Mouse (Mus musculus) midbrain, embryonic 10.5 days (tissue): ENCODE measurements around the gene Serpinb9. TPM values are rescaled to one million over a fixed set of nuclear protein-coding genes. Genes with fewer than 3 reads are reported as not detected.
"Not testable (repeated sequence)": the region's sequence is repeated elsewhere in the genome, so short reads cannot be mapped to it uniquely, and the experiment has no call there.

Source experiments
- DNase-seq: peaks from one replicate; pipeline ENCODE4 v3.0.0-alpha.2; 2017; ENCODE audit warnings: low spot score
- H3K27ac ChIP-seq: fragments of 300-500 bp; sonication (generic); replicated peaks from 2 replicates; pipeline ENCODE4 v1.5.1; 2016; ENCODE audit warnings: mild to moderate bottlenecking
- H3K27me3 ChIP-seq: fragments of 300-500 bp; sonication (generic); 2 replicates; pipeline ENCODE4 v1.6.1; 2016; ENCODE audit warnings: low read depth, mild to moderate bottlenecking; ENCODE audit not compliant: poor library complexity, severe bottlenecking
- H3K36me3 ChIP-seq: fragments of 300-500 bp; sonication (generic); 2 replicates; pipeline ENCODE4 v1.6.1; 2016; ENCODE audit warnings: mild to moderate bottlenecking, moderate library complexity
- H3K4me1 ChIP-seq: fragments of 300-500 bp; sonication (generic); 2 replicates; pipeline ENCODE4 v1.6.1; 2016
- H3K4me3 ChIP-seq: fragments of 300-500 bp; sonication (generic); 2 replicates; pipeline ENCODE4 v1.5.1; 2016; ENCODE audit warnings: mild to moderate bottlenecking, moderate library complexity
- H3K9me3 ChIP-seq: fragments of 300-500 bp; sonication (generic); replicated peaks from 2 replicates; pipeline ENCODE4 v1.6.1; 2016; ENCODE audit warnings: mild to moderate bottlenecking
- WGBS: fragments of 180-500 bp; shearing (Covaris S2); methylation state at CpG from one replicate; pipeline ENCODE4 v1.1.7; 2016; 5-methylcytosine and 5-hydroxymethylcytosine counted together
- polyA plus RNA-seq: library from polyadenylated mRNA; unstranded; fragments of >200 nt; fragmentation: Nextera tagmentation; extraction: Ambion mirVana; gene quantifications from 2 replicates; pipeline ENCODE4 v1.2.1, GENCODE M21; 2016

Serpinb9 gene
- polyA plus RNA-seq, result 0.80 and 0.98 TPM in 2 replicates

- WGBS, result 81% methylated on average over 3 of the region's 3 CpGs
- no peaks in the 10 kb centered on the region for H3K36me3 ChIP-seq
- no peak within 1 kb of the TSS for H3K4me3 ChIP-seq
- peaks cover 8% of the 10 kb centered on the region for H3K4me1 ChIP-seq
- DNase-seq, result no peak
- H3K9me3 ChIP-seq, result no peaks in the 10 kb centered on the region
- H3K27me3 ChIP-seq, result no peaks in the 10 kb centered on the region
- peak within 1 kb of the TSS; percentile 77; the same call in 1 of the 2 replicates for H3K27ac ChIP-seq
Observed at GRCm38 (mm10) chr13:33002950-33003349, at the start of gene Serpinb9. TSS of gene Serpinb9 (plus strand) at chr13:33003250.

GRCm38 (mm10) chr13:32956537-32956936, 46.5 kb upstream of the Serpinb9 start:
- no peak for DNase-seq
- Histone ChIP-seq H3K9me3 (0 out of 2 replicates have a peak, but pooled peaks cover 6% of the 10 kb centered on the region), H3K4me3 (no peak overlapping the region), H3K27me3 (no peaks in the 10 kb centered on the region), H3K36me3 (no peaks in the 10 kb centered on the region), H3K27ac (no peak overlapping the region), H3K4me1 (no peaks in the 10 kb centered on the region)
- 78% methylated on average over 4 of the region's 4 CpGs for WGBS

- DNase-seq, result no peak
- 0 out of 2 replicates have a peak, but pooled peaks cover 6% of the 10 kb centered on the region for H3K9me3 ChIP-seq
- H3K27ac ChIP-seq, result no peak overlapping the region
- H3K36me3 ChIP-seq, result no peaks in the 10 kb centered on the region
- H3K4me1 ChIP-seq, result no peaks in the 10 kb centered on the region
- H3K27me3 ChIP-seq, result no peaks in the 10 kb centered on the region
- 85% methylated on average over 4 of the region's 4 CpGs for WGBS
- H3K4me3 ChIP-seq, result no peak overlapping the region
Observed at GRCm38 (mm10) chr13:32957917-32958316, 45.1 kb upstream of the Serpinb9 start.

GRCm38 (mm10) chr13:32958521-32958920, 44.5 kb upstream of the Serpinb9 start:
- DNase-seq, H3K4me3 ChIP-seq, H3K27me3 ChIP-seq, H3K27ac ChIP-seq, H3K9me3 ChIP-seq, H3K4me1 ChIP-seq, H3K36me3 ChIP-seq: not testable (repeated sequence)
- WGBS, result 89% methylated on average over 7 of the region's 7 CpGs

- no peak for DNase-seq
- Histone ChIP-seq H3K27me3 (no peaks in the 10 kb centered on the region), H3K27ac (no peak overlapping the region), H3K36me3 (no peaks in the 10 kb centered on the region), H3K9me3 (no peaks in the 10 kb centered on the region), H3K4me3 (no peak overlapping the region), H3K4me1 (peaks cover 5% of the 10 kb centered on the region; the same call in 1 of the 2 replicates)
- WGBS, result 89% methylated on average over 9 of the region's 9 CpGs
Observed at GRCm38 (mm10) chr13:32963990-32964753, 38.9 kb upstream of the Serpinb9 start.

- DNase-seq, result peak; percentile 17
- 43% methylated on average over 16 of the region's 16 CpGs for WGBS
- Histone ChIP-seq H3K36me3 (no peaks in the 10 kb centered on the region), H3K9me3 (no peaks in the 10 kb centered on the region), H3K27me3 (no peaks in the 10 kb centered on the region), H3K4me3 (peak within 1 kb of the TSS; percentile 31), H3K27ac (no peak within 1 kb of the TSS), H3K4me1 (peaks cover 5% of the 10 kb centered on the region; the same call in 1 of the 2 replicates)
Observed at GRCm38 (mm10) chr13:32964989-32965811, 37.9 kb upstream of the Serpinb9 start, which contains the start of gene Serpinb6b. TSS of gene Serpinb6b (plus strand) at chr13:32965209.

- no peaks in the 10 kb centered on the region for H3K9me3 ChIP-seq
- peaks cover 5% of the 10 kb centered on the region; the same call in 1 of the 2 replicates for H3K4me1 ChIP-seq
- H3K27me3 ChIP-seq, result no peaks in the 10 kb centered on the region
- DNase-seq, result no peak
- H3K4me3 ChIP-seq, result no peak overlapping the region
- no peak overlapping the region for H3K27ac ChIP-seq
- no peaks in the 10 kb centered on the region for H3K36me3 ChIP-seq
- WGBS, result 81% methylated on average over 5 of the region's 5 CpGs
Observed at GRCm38 (mm10) chr13:32966116-32966515, 36.9 kb upstream of the Serpinb9 start.

- Histone ChIP-seq H3K4me3 (no peak overlapping the region), H3K9me3 (no peaks in the 10 kb centered on the region), H3K27ac (no peak overlapping the region), H3K4me1 (peaks cover 5% of the 10 kb centered on the region; the same call in 1 of the 2 replicates), H3K27me3 (no peaks in the 10 kb centered on the region), H3K36me3 (no peaks in the 10 kb centered on the region)
- DNase-seq, result no peak
Observed at GRCm38 (mm10) chr13:32967233-32967632, 35.8 kb upstream of the Serpinb9 start.

- Histone ChIP-seq H3K27ac (no peak overlapping the region), H3K4me1 (peaks cover 5% of the 10 kb centered on the region; the same call in 1 of the 2 replicates), H3K36me3 (no peaks in the 10 kb centered on the region), H3K27me3 (no peaks in the 10 kb centered on the region), H3K4me3 (no peak overlapping the region), H3K9me3 (no peaks in the 10 kb centered on the region)
- no peak for DNase-seq
- WGBS, result 87% methylated on average over 5 of the region's 5 CpGs
Observed at GRCm38 (mm10) chr13:32968353-32968984, 34.6 kb upstream of the Serpinb9 start.

- WGBS, result 79% methylated on average over 4 of the region's 4 CpGs
- Histone ChIP-seq H3K4me1 (peaks cover 5% of the 10 kb centered on the region; the same call in 1 of the 2 replicates), H3K36me3 (no peaks in the 10 kb centered on the region), H3K4me3 (no peak overlapping the region), H3K9me3 (no peaks in the 10 kb centered on the region), H3K27me3 (no peaks in the 10 kb centered on the region), H3K27ac (no peak overlapping the region)
- DNase-seq, result no peak
Observed at GRCm38 (mm10) chr13:32968996-32969640, 33.9 kb upstream of the Serpinb9 start.

GRCm38 (mm10) chr13:32969641-32970040, 33.4 kb upstream of the Serpinb9 start:
- Histone ChIP-seq H3K27me3 (no peaks in the 10 kb centered on the region), H3K9me3 (no peaks in the 10 kb centered on the region), H3K4me3 (no peak overlapping the region), H3K36me3 (no peaks in the 10 kb centered on the region), H3K27ac (no peak overlapping the region), H3K4me1 (peaks cover 5% of the 10 kb centered on the region; the same call in 1 of the 2 replicates)
- 85% methylated on average over 1 of the region's 1 CpGs for WGBS
- no peak for DNase-seq

GRCm38 (mm10) chr13:32970776-32971175, 32.3 kb upstream of the Serpinb9 start:
- Histone ChIP-seq H3K27me3 (no peaks in the 10 kb centered on the region), H3K36me3 (no peaks in the 10 kb centered on the region), H3K9me3 (no peaks in the 10 kb centered on the region), H3K27ac (no peak overlapping the region), H3K4me1 (no peaks in the 10 kb centered on the region), H3K4me3 (no peak overlapping the region)
- WGBS, result 89% methylated on average over 3 of the region's 3 CpGs
- no peak for DNase-seq
